Mouse (Mus musculus) liver, embryonic 15.5 days (tissue): ENCODE results near the gene Auh. TPM values are rescaled to one million over a fixed set of nuclear protein-coding genes. Genes with fewer than 3 reads are reported as not detected.
A peak's percentile ranks its signal among the peaks of the same experiment; 100 is the strongest.

ENCODE experiments used
- ATAC-seq: fragments of 200-750 bp; cut with Nextera tagmentation; 2 replicates; pipeline ENCODE4 v1.8.0; 2017; ENCODE audit warnings: moderate number of reproducible peaks, mild to moderate bottlenecking, moderate library complexity; ENCODE audit not compliant: insufficient read depth
- H3K27ac ChIP-seq: fragments of 300-500 bp; sonication (generic); replicated peaks from 2 replicates; pipeline ENCODE4 v1.5.1; 2015; ENCODE audit warnings: mild to moderate bottlenecking, inconsistent platforms
- H3K27me3 ChIP-seq: fragments of 300-500 bp; sonication (generic); 2 replicates; pipeline ENCODE4 v1.6.1; 2015; ENCODE audit warnings: mild to moderate bottlenecking, inconsistent platforms
- H3K36me3 ChIP-seq: fragments of 300-500 bp; sonication (generic); replicated peaks from 2 replicates; pipeline ENCODE4 v1.6.1; 2015; ENCODE audit warnings: moderate library complexity, mild to moderate bottlenecking, inconsistent platforms
- H3K4me1 ChIP-seq: fragments of 300-500 bp; sonication (generic); replicated peaks from 2 replicates; pipeline ENCODE4 v1.6.1; 2015; ENCODE audit warnings: inconsistent platforms
- H3K4me2 ChIP-seq: fragments of 300-500 bp; sonication (generic); 2 replicates; pipeline ENCODE4 v1.6.1; 2015; ENCODE audit warnings: moderate library complexity, mild to moderate bottlenecking, inconsistent platforms
- H3K4me3 ChIP-seq: fragments of 300-500 bp; sonication (generic); replicated peaks from 2 replicates; pipeline ENCODE4 v1.5.1; 2015; ENCODE audit warnings: mild to moderate bottlenecking, inconsistent platforms
- H3K9ac ChIP-seq: fragments of 300-500 bp; sonication (generic); 2 replicates; pipeline ENCODE4 v1.6.1; 2015; ENCODE audit warnings: moderate library complexity, mild to moderate bottlenecking, inconsistent platforms
- H3K9me3 ChIP-seq: fragments of 300-500 bp; sonication (generic); replicated peaks from 2 replicates; pipeline ENCODE4 v1.6.1; 2016; ENCODE audit warnings: inconsistent platforms
- WGBS: fragments of 180-500 bp; shearing (Covaris S2); methylation state at CpG from one replicate; pipeline ENCODE4 v1.1.7; 2015; ENCODE audit warnings: mixed read lengths; ENCODE audit not compliant: insufficient replicate concordance; 5-methylcytosine and 5-hydroxymethylcytosine counted together
- polyA plus RNA-seq: library from polyadenylated mRNA; unstranded; fragments of >200 nt; fragmentation: Nextera tagmentation; extraction: Ambion mirVana; gene quantifications from 2 replicates; pipeline ENCODE4 v1.2.1, GENCODE M21; 2015

Auh gene
- polyA plus RNA-seq, 1 experiment from 2014 or later, result 30.4 TPM

- H3K4me2 ChIP-seq, result no peak overlapping the region
- WGBS, result 55% methylated on average over 9 of the region's 9 CpGs
- peaks cover 42% of the 10 kb centered on the region; the same call in 1 of the 2 replicates for H3K27me3 ChIP-seq
- H3K9me3 ChIP-seq, result no peaks in the 10 kb centered on the region
- H3K4me3 ChIP-seq, result no peak overlapping the region
- no peaks in the 10 kb centered on the region for H3K36me3 ChIP-seq
- ATAC-seq, result no peak
- peaks cover 57% of the 10 kb centered on the region for H3K4me1 ChIP-seq
- H3K9ac ChIP-seq, result no peak overlapping the region
- H3K27ac ChIP-seq, result peak overlapping the region; percentile 54; the same call in 1 of the 2 replicates
Measured at GRCm38 (mm10) chr13:52821571-52821970, 107.9 kb downstream of the Auh start.

DNA sequence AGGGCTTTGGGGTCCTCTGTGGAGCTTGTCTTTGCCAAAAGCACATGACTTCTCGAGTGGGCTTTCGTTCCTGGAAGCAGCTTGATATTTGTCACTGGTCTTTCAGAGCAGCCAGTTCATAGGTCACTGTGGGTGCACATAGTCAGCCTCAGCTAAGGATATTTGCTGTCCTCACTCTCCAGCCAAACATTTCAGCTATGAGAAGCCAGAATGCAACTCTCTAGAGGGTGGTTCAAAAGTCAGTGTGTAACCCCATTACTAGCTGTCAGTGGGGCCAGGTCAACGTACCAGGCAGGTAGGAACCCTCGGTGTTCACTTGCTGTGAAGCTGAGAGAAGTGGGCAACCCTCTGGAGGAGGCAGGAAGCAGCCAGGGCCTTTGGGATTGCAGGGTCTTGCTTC lies 109.6 kb downstream of the Auh start:
- H3K27ac ChIP-seq, result peak overlapping the region; percentile 29; the same call in 1 of the 2 replicates

DNA sequence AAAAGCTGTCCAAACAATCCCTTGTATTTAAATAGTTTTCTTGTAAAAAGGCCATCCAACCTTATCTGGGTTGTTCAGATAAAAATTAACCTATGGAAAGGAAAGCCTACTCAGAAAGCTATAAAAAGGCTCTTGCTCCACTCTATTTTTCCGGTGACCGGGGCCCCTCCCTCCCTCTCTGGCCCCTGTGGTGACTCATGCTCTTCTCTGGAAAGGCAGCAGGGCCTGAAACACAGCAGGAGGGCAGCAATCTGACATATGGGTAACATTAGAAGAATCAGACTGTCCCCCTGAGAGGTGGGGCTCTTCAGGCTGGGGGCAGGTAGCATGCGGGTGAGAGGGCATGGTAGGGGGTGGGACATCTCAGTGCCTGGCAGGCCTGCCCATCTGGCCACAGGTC lies 110.7 kb downstream of the Auh start:
- Histone ChIP-seq H3K9me3 (no peaks in the 10 kb centered on the region), H3K27ac (peak overlapping the region; percentile 42; the same call in 1 of the 2 replicates), H3K36me3 (no peaks in the 10 kb centered on the region), H3K4me2 (no peak overlapping the region), H3K4me1 (peaks cover 57% of the 10 kb centered on the region), H3K9ac (no peak overlapping the region), H3K4me3 (no peak overlapping the region), H3K27me3 (peaks cover 29% of the 10 kb centered on the region; the same call in 1 of the 2 replicates)
- no peak for ATAC-seq
- 5% methylated on average over 3 of the region's 3 CpGs for WGBS

More for the DNA sequence above, 109.6 kb downstream of the Auh start:
- peaks cover 56% of the 10 kb centered on the region for H3K4me1 ChIP-seq
- no peaks in the 10 kb centered on the region for H3K9me3 ChIP-seq
- no peak for ATAC-seq
- H3K4me3 ChIP-seq, result no peak overlapping the region
- no peak overlapping the region for H3K9ac ChIP-seq
- 43% methylated on average over 4 of the region's 4 CpGs for WGBS
- no peaks in the 10 kb centered on the region for H3K36me3 ChIP-seq
- no peak overlapping the region for H3K4me2 ChIP-seq
- H3K27me3 ChIP-seq, result peaks cover 35% of the 10 kb centered on the region; the same call in 1 of the 2 replicates

DNA sequence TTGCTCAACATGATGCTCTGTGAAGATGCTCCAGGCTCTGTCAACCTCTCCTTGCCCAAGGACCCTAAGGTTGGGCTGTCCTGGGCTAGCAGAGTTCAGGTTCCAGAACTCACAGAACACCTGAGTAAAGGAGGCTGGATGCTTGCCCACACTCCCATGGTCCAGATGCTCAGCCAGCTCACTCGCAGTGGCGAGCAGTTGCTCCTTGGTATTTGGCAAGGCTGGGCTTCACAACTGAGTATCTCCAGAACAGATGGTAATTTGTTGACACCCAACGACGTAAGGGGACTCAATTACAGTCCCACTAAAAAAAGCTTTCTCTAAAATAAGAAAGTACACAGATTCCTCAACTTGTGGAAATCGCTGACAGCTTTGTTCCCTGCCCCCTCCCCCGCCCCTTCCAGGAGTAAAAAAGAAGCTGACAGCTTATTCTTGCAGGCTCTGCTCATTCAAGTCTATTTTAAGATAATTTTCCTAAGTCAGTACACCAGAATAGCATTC lies 111.4 kb downstream of the Auh start:
- no peak for ATAC-seq
- Histone ChIP-seq H3K27ac (peak overlapping the region; percentile 42; the same call in 1 of the 2 replicates), H3K4me1 (peaks cover 58% of the 10 kb centered on the region), H3K36me3 (no peaks in the 10 kb centered on the region), H3K27me3 (peaks cover 25% of the 10 kb centered on the region; the same call in 1 of the 2 replicates), H3K9ac (no peak overlapping the region), H3K4me2 (no peak overlapping the region), H3K9me3 (no peaks in the 10 kb centered on the region), H3K4me3 (no peak overlapping the region)
- 47% methylated on average over 6 of the region's 6 CpGs for WGBS

- Histone ChIP-seq H3K4me1 (peaks cover 21% of the 10 kb centered on the region), H3K4me3 (no peak overlapping the region), H3K9ac (no peak overlapping the region), H3K27me3 (peaks cover 24% of the 10 kb centered on the region), H3K27ac (no peak overlapping the region), H3K9me3 (no peaks in the 10 kb centered on the region), H3K36me3 (no peaks in the 10 kb centered on the region), H3K4me2 (no peak overlapping the region)
- 50% methylated on average over 3 of the region's 3 CpGs for WGBS
- 0 out of 2 replicates have a peak, but pooled peaks have one; percentile 38 for ATAC-seq
Measured at GRCm38 (mm10) chr13:52813750-52814149, 115.7 kb downstream of the Auh start.

DNA sequence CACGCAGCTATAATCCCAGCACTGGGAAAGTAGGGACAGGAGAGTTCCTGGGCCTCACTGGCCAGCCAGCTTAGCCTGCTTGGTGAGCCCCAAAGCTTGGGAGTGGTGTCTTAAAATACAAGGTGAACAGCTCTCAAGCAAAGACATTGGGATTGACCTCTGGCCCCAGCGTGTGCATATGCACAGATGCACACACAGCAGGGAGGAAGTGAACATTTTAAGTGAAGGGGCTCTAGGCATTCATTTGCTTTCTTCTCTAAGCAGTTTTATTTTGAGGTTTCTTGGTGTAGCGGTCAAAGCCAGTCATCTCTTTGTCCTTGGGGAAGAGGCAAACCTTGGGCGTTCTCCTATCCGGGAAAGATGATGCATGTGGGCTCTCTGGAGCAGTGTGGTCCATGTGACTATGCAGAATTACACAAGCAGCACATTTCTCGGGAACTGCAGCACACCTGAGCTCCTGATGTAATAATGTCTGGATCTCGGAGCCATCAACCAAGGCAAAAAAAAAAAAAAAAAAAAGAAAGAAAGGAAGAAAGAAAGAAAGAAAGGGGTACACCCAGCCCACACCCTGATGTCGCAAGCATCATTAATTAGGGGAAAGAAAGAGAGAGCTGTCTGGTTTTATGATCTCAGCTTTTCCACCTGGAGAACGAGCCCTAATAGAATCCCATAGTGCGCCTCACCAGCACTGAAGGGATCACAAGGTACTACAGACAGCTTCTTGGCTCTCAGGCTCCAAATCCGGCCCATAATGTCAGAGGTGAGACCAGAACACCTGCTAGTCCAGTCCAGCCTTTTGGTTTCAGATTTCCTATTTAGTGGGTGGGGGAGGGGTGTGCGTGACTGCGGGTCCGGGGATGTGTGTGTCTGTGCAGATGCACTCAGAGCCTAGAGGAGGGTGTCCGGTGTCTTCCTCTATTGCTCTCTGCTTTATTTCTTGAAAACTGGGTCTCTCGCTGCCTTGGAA lies 116.6 kb downstream of the Auh start:
- no peak for ATAC-seq
- Histone ChIP-seq H3K36me3 (no peaks in the 10 kb centered on the region), H3K4me1 (peaks cover 15% of the 10 kb centered on the region), H3K9me3 (no peaks in the 10 kb centered on the region), H3K27me3 (peaks cover 24% of the 10 kb centered on the region), H3K4me2 (no peak overlapping the region), H3K9ac (no peak overlapping the region), H3K4me3 (no peak overlapping the region), H3K27ac (no peak overlapping the region)
- 74% methylated on average over 16 of the region's 16 CpGs for WGBS

GRCm38 (mm10) chr13:52807722-52808121 lies 121.8 kb downstream of the Auh start:
- no peak overlapping the region for H3K27ac ChIP-seq
- H3K9me3 ChIP-seq, result no peaks in the 10 kb centered on the region
- H3K36me3 ChIP-seq, result no peaks in the 10 kb centered on the region
- ATAC-seq, result peak; percentile 25; the same call in 1 of the 2 replicates
- no peak overlapping the region for H3K4me3 ChIP-seq
- peaks cover 7% of the 10 kb centered on the region; the same call in 1 of the 2 replicates for H3K4me1 ChIP-seq
- 28% methylated on average over 11 of the region's 11 CpGs for WGBS
- no peak overlapping the region for H3K9ac ChIP-seq
- H3K4me2 ChIP-seq, result no peak overlapping the region
- peaks cover 28% of the 10 kb centered on the region for H3K27me3 ChIP-seq

- Histone ChIP-seq H3K9me3 (no peaks in the 10 kb centered on the region), H3K4me2 (no peak overlapping the region), H3K27ac (no peak overlapping the region), H3K27me3 (peaks cover 25% of the 10 kb centered on the region), H3K9ac (no peak overlapping the region), H3K4me1 (peaks cover 8% of the 10 kb centered on the region; the same call in 1 of the 2 replicates), H3K4me3 (no peak overlapping the region), H3K36me3 (no peaks in the 10 kb centered on the region)
- ATAC-seq, result no peak
- 52% methylated on average over 4 of the region's 4 CpGs for WGBS
Measured at GRCm38 (mm10) chr13:52806029-52806428, 123.5 kb downstream of the Auh start.

DNA sequence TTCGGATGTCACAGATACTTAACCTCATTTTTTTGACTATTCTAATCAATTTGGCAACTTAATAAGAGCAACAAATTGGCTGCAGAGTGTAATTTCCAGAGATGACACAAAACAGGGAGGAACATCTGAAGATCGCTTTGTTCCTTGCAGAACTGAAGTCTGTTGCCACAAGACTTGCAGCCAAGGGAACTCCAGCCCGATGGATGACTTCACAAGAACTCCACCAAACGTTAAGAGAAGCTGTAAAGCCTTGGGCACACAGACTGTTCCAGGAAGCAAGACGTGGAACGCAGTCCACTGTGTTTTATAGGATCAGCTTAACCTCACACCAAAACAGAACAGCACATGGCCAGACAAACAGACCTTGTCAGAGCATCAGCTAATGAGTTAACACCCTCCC lies 123.9 kb downstream of the Auh start:
- H3K4me3 ChIP-seq, result no peak overlapping the region
- 56% methylated on average over 6 of the region's 6 CpGs for WGBS
- no peaks in the 10 kb centered on the region for H3K9me3 ChIP-seq
- H3K27ac ChIP-seq, result no peak overlapping the region
- H3K36me3 ChIP-seq, result no peaks in the 10 kb centered on the region
- ATAC-seq, result no peak
- peaks cover 25% of the 10 kb centered on the region for H3K27me3 ChIP-seq
- H3K4me2 ChIP-seq, result no peak overlapping the region
- H3K4me1 ChIP-seq, result peaks cover 13% of the 10 kb centered on the region
- no peak overlapping the region for H3K9ac ChIP-seq

GRCm38 (mm10) chr13:52802482-52802881 lies 127.0 kb downstream of the Auh start:
- Histone ChIP-seq H3K27me3 (peaks cover 7% of the 10 kb centered on the region; the same call in 1 of the 2 replicates), H3K27ac (no peak overlapping the region), H3K9me3 (no peaks in the 10 kb centered on the region), H3K4me2 (no peak overlapping the region), H3K4me3 (no peak overlapping the region), H3K36me3 (no peaks in the 10 kb centered on the region), H3K9ac (no peak overlapping the region), H3K4me1 (peaks cover 9% of the 10 kb centered on the region)
- no peak for ATAC-seq
- WGBS, result 56% methylated on average over 4 of the region's 4 CpGs

DNA sequence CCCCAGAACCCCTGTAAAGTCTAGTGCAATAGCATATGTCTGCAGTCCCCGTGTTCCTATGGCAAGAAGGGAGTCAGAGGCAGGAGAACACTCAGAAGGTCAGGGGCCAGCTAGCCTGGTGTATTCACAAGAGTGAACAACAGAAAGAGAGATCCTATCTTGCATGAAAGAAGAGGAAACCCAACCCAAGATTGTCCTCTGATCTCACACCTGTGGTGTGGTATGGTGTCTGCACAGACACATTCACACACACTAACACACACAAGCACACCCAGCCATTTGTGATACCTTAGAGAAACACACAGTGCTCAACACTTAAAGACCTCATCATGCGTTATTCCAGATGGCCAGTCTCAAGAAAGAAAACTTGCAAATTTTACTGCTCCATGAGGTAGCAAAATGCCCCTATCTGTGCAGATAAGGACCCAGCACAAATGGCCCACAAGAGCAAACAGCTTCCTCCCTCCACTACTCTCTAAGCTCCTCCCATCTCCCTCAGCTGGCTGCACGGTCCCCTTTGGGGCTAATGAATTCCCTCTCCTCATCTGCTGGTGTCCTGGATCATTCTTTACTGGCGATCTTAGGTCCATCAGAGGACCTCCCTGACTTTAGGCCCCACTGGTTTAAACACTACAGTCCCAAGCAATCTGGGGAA lies 128.7 kb downstream of the Auh start:
- Histone ChIP-seq H3K27ac (no peak overlapping the region), H3K9me3 (no peaks in the 10 kb centered on the region), H3K36me3 (no peaks in the 10 kb centered on the region), H3K4me1 (peaks cover 7% of the 10 kb centered on the region; the same call in 1 of the 2 replicates), H3K4me2 (no peak overlapping the region), H3K27me3 (0 out of 2 replicates have a peak, but pooled peaks cover 4% of the 10 kb centered on the region), H3K4me3 (no peak overlapping the region), H3K9ac (no peak overlapping the region)
- WGBS, result 27% methylated on average over 4 of the region's 4 CpGs
- ATAC-seq, result no peak
